In the genomic region with DNA sequence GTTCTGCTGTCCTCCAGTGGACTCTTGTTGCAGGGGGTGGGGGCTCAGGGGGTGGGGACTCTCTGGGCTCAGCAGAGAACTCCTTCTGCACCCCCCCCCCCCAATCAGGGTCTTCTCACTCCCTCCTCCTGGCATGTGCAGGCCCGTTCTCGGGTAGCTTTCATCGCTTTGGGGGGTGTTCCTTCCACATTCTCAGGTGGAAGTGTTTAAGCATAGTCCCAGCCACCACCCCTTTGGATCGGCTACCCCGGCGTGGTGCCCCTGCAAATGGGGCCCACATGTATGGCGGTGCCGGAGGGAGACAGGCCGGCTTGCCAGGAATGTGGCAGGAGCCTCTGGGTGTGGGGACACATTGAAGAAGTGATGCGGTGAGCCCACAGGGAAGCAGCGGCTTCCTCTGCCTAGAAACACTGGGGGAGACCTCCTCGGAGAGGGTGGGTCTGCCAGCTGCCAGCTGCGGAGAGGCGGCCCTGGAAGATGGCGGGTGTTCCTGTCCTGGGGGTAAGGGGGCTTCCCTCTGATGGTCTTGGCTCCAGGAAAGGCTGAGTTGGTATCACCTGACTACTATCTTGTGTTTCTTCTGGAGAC, we compare ENCODE assay signal across 33 mouse cellular contexts.
DNase-seq lines count a peak whose midpoint lies in the region; ATAC-seq lines count a peak whose summit lies in the region.
"Had no signal": no experiment of that assay in that cellular context is flagged by ENCODE, and none has a peak within 500 bp of the region (broad histone marks: within the 10 kb centered on the region; RNA-seq: fewer than 3 reads in every experiment).

No protein-coding gene starts in this region.

- H3K4me1 ChIP-seq in embryonic facial prominence, embryonic 11.5 days (ENCODE audit: control insufficient read depth, insufficient read depth, low read length), result no peaks in the 10 kb centered on the region
- H3K4me1 ChIP-seq in limb, embryonic 15.5 days, result peaks cover 38% of the 10 kb centered on the region
- H3K4me1 ChIP-seq: heart, embryonic 12.5 days; midbrain, embryonic 10.5 days; neural tube, embryonic 12.5 days; stomach, embryonic 15.5 days had no signal

- H3K4me2 ChIP-seq in embryonic facial prominence, embryonic 11.5 days (ENCODE audit: low read depth, low read length), result no peak overlapping the region
- H3K4me2 ChIP-seq in limb, embryonic 15.5 days, result peak overlapping the region; percentile 20; the same call in 1 of the 2 replicates
- H3K4me2 ChIP-seq: heart, embryonic 12.5 days; hindbrain, embryonic 14.5 days; lung, embryonic 14.5 days; neural tube, embryonic 12.5 days; stomach, embryonic 15.5 days had no signal

- H3K27me3 ChIP-seq in embryonic facial prominence, embryonic 11.5 days (ENCODE audit: control insufficient read depth, insufficient read depth, low read length), result no peaks in the 10 kb centered on the region
- H3K27me3 ChIP-seq in limb, embryonic 15.5 days, result 0 out of 2 replicates have a peak, but pooled peaks cover 2% of the 10 kb centered on the region
- H3K27me3 ChIP-seq: neural tube, embryonic 12.5 days; stomach, embryonic 15.5 days had no signal

- peak; percentile 42; the same call in 1 of the 2 replicates for ATAC-seq in embryonic facial prominence, embryonic 11.5 days (replicated peaks; ENCODE audit: insufficient number of reproducible peaks, low FRiP score, low TSS enrichment, low read depth)
- ATAC-seq in limb, embryonic 15.5 days (ENCODE audit: insufficient number of reproducible peaks, low FRiP score, low TSS enrichment, low read depth), result peak; percentile 57
- ATAC-seq: CD4-positive, CD25-positive, alpha-beta regulatory T cell, adult 4 months; forebrain, postnatal 0 days; intestine, postnatal 0 days; midbrain, embryonic 16.5 days had no signal

- H3K9ac ChIP-seq in embryonic facial prominence, embryonic 11.5 days (replicated peaks; ENCODE audit: low read length), result no peak overlapping the region
- H3K9ac ChIP-seq in limb, embryonic 15.5 days, result no peak overlapping the region
- H3K9ac ChIP-seq: forebrain, postnatal 0 days; heart, embryonic 12.5 days; hindbrain, embryonic 14.5 days; liver, embryonic 14.5 days; lung, embryonic 14.5 days; neural tube, embryonic 12.5 days; stomach, embryonic 15.5 days had no signal

- H3K9me3 ChIP-seq in embryonic facial prominence, embryonic 11.5 days (replicated peaks; ENCODE audit: control insufficient read depth, low read length), result no peaks in the 10 kb centered on the region
- no peaks in the 10 kb centered on the region for H3K9me3 ChIP-seq in limb, embryonic 15.5 days
- H3K9me3 ChIP-seq: G1E; heart, embryonic 12.5 days; midbrain, embryonic 10.5 days; neural tube, embryonic 12.5 days; stomach, embryonic 15.5 days had no signal

- DNase-seq in thymus, postnatal 25 days, result peak; percentile 44
- no peak for DNase-seq in thymus, postnatal 4 days
- peak; percentile 30 for DNase-seq in embryonic facial prominence, embryonic 11.5 days (ENCODE audit: low spot score)
- DNase-seq in forelimb bud, embryonic 11.5 days (ENCODE audit: low read depth, low spot score), result peak; percentile 21
- no peak for DNase-seq in lung, adult 18-20 months
- DNase-seq in testis, postnatal 14 days (ENCODE audit: low spot score), result no peak
- no peak for DNase-seq in cerebellum, postnatal 25 days
- DNase-seq: adrenal gland, postnatal 10 days; cerebellum, adult 11 months; cerebellum, adult 9-10 months; embryo, embryonic 11 days; forebrain, postnatal 0 days; gastrocnemius, postnatal 25 days; heart, adult 11 months; heart, postnatal 4 days; kidney, adult 9 months; kidney, postnatal 10 days; layer of hippocampus, adult 9-11 months; liver; lung, embryonic 14.5 days; lung, postnatal 14 days; right cerebral cortex, postnatal 14 days had no signal

- 65% methylated on average over 15 of the region's 15 CpGs for WGBS in embryonic facial prominence, embryonic 11.5 days
- WGBS in limb, embryonic 15.5 days, result 32% methylated on average over 15 of the region's 15 CpGs

- H3K4me3 ChIP-seq in embryonic facial prominence, embryonic 11.5 days (ENCODE audit: low read depth, low read length), result no peak overlapping the region
- H3K4me3 ChIP-seq in limb, embryonic 15.5 days, result no peak overlapping the region
- H3K4me3 ChIP-seq: heart, embryonic 12.5 days; midbrain, embryonic 10.5 days; neural tube, embryonic 12.5 days; stomach, embryonic 15.5 days had no signal

- H3K36me3 ChIP-seq in embryonic facial prominence, embryonic 11.5 days (replicated peaks; ENCODE audit: control insufficient read depth, insufficient read depth, low read depth, low read length), result no peaks in the 10 kb centered on the region
- no peaks in the 10 kb centered on the region for H3K36me3 ChIP-seq in limb, embryonic 15.5 days
- H3K36me3 ChIP-seq: G1E; heart, embryonic 12.5 days; midbrain, embryonic 10.5 days; neural tube, embryonic 12.5 days; stomach, embryonic 15.5 days had no signal

- no peak overlapping the region for H3K27ac ChIP-seq in embryonic facial prominence, embryonic 11.5 days (replicated peaks; ENCODE audit: low read depth, low read length)
- peak overlapping the region; percentile 73 for H3K27ac ChIP-seq in limb, embryonic 15.5 days
- H3K27ac ChIP-seq: hindbrain, embryonic 14.5 days; liver, embryonic 14.5 days; midbrain, embryonic 10.5 days; neural tube, embryonic 12.5 days; stomach, embryonic 15.5 days had no signal

Comparison
In these comparisons a context has a peak if more than half of its experiments do, and no peak if none do; other contexts are left out.
1. DNase-seq: peak in thymus, postnatal 25 days (single experiment), embryonic facial prominence, embryonic 11.5 days (single experiment) and forelimb bud, embryonic 11.5 days (single experiment); none in thymus, postnatal 4 days (single experiment), lung, adult 18-20 months (0 of 2), testis, postnatal 14 days (single experiment) and cerebellum, postnatal 25 days (0 of 2).